Mouse (Mus musculus) gastrocnemius, adult 8-10 months (tissue): ENCODE results near the gene Ttc38. TPM values are rescaled to one million over a fixed set of nuclear protein-coding genes. Genes with fewer than 3 reads are reported as not detected.

Experiments
- DNase-seq, 2 experiments: peaks; one replicate each; pipeline ENCODE4 v3.0.0; 2022; ENCODE audit warnings: low spot score in 2 of 2
- total RNA-seq, 4 experiments: library from RNA; stranded (reverse); gene quantifications; 2 replicates each; pipeline ENCODE4 v1.2.4; 2022

Gene Ttc38
- total RNA-seq, 4 experiments from 2014 or later = 3.7 to 6.7 (median 4.4) TPM

DNA sequence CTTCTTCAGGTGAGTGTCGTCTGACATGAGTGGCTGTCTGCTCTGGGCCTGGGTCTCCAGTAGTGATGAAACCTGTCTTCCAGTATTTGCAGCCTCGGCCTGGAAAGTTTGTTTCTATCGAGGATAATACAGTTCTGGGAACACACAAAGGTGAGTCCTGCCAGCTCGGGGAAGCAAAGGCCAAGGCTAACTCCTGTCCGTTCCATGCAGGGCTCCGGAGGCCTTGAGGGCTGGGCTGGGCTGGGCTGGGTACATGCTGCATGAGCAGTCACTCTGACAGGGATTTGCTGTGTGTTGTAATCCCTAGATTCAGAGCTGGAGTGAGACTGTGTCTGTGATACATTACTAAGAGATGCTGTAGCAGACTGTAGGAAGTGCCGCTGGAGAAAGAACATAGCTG lies 61.8 kb downstream of the Ttc38 start:
- DNase-seq = no peak

DNA sequence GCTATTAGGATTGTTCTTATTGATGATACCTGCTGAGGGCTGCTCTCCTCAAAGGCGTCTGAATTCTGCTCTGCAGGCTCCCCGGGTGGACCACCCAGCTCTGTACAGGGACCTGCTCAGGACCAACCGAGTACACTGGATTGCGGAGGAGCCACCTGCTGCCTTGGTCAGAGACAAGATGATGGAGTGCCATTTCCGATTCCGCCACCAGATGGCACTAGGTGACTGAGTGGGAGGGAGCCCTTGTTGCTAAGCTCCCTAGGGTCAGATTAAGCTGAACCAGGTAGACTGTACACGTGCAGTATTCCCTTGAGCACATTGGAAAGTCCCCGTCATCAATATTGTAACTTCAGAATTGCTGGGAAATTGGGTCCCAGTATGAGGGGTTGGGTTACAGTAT lies 64.2 kb downstream of the Ttc38 start:
- peak; percentile 46 to 52 for DNase-seq

DNA sequence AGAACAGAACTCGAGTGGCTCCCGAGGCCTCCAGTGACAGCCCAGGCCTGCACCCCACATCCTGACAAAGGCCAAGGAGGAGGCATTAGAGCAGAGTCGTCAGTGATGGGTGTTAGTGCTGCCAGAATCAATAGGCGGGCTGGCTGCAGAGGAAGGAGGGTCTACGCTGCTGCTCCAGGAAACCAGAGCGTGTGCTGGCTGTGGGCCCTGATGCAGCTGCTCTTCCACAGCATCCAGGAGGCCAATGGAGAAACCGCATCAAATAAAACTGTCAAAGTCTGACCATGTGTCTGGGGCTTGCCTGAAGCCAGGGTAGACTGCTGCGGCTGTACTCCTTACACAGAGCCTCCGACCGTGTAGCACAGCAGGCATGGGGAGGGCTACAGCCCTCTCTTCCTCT lies 65.0 kb downstream of the Ttc38 start:
- DNase-seq = no peak

DNA sequence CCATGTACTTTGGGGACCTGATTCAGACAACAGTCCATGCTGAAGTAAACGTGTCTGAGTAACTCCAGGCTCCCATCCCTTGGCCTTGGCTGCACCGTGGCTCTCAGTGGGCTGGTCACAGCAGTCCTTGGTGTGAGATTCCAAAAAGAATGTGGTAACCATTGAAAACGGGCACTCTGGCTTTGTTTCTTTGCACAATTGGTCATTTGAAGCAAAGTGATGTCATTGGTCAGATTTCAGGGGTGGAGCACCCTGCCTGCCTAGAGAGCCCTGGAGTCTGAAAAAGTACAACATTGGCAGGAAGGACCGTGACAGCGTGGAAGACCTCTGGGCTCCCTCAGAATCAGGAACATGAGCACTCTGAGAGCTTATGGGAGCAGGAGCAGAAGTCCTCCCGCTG lies 67.3 kb downstream of the Ttc38 start:
- no peak for DNase-seq

DNA sequence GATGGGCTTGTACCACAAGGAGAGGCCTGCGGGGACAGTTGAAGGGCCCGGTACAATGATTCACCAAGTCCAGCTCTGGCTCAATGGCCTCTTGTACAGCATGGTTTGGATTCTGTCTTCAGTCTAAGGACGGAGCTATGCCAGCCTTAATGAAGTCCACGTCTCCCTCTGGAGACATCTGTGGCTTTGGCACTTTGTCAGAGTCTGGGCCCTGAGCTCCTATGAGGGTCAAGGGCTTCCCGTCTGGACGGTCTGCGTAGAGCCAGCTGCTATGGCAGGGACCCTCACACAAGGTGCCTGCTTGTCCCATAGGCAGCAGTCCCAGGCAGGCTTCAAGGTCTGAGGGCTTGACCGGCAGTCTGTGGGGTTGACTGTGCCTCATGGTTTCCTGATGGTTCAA lies 68.2 kb downstream of the Ttc38 start:
- no peak for DNase-seq

DNA sequence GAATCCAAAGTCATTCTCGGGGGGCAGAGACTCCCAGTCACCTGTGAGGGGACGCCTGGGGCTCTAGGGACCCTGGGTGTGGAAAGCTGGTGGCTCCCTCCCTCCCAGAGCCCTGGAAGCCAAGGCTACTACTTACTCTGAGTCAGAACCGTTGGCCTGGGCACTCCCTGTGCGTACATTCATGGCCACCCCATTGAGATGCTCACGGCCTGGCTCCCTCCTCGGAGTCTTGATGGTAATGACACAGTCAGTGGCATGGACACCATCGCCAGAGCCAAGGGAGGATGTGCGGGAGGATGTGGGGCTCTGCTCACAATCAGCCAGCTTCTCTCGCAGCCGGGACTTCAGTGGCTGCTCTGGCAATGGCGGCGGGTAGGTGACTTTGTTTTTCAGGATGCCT lies 68.7 kb downstream of the Ttc38 start:
- no peak for DNase-seq

DNA sequence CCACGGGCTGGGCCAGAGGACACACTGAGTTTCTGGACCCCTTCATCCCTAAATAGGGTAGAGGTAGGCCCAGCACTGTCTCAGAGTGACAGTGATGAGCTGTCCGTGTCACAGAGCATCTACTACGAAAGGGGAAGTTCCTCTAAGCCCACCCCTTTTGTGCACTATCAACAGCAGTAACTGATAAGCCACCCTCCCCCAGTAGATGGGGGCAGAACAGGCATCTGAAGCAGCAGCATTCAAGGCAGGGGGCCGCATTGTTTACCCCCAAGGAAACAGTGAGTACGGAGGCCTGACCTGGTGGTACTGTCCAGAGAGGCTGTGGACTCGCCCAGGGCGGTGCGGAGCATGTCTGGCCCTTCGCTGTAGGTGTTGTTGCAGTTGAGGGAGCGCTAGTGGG lies 70.4 kb downstream of the Ttc38 start:
- no peak for DNase-seq

DNA sequence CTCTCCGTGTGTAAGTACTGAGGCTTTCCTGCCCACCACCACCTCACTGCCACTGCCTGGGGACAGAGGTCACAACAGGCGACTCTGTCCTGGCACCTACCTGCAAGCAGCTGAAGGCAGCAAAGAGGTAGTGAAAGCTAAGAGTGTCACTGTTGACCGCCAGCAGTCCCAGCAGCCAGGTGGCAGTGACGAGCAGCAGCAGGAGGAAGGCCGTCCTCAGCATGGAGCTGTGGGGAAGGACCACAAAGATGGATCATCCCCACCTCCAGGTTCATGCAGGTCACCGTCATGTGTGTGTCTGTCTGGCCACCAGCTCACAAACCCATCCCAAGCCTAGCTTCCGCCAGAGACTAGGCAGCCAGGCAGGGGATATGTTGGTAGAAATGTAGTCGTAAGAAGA lies 71.7 kb downstream of the Ttc38 start:
- no peak for DNase-seq

Other genes starting within 250 kb of the Ttc38 start
- gene Wnt7b, start 249.8 kb upstream of the Ttc38 start, total RNA-seq = under 1 TPM in 1 of 4 experiments, not detected in 3; 0.19 TPM
- 10 to 100 TPM; 10.5 to 19.6 (median 14.7) TPM for gene Ppara, start 97.3 kb upstream of the Ttc38 start, total RNA-seq
- 10 to 100 TPM; 52.8 to 58.2 (median 55.1) TPM for gene Cdpf1, start 20.6 kb upstream of the Ttc38 start, total RNA-seq
- 1 to 10 TPM in 1 of 4 experiments, under 1 TPM in 3; 0.24 to 1.0 (median 0.57) TPM for gene Pkdrej, start 10.6 kb upstream of the Ttc38 start, total RNA-seq
- gene Gtse1, start 27.4 kb downstream of the Ttc38 start, total RNA-seq = under 1 TPM in 1 of 4 experiments, not detected in 3; 0.13 TPM
- 10 to 100 TPM in 2 of 4 experiments, 1 to 10 TPM in 2; 7.7 to 14.1 (median 9.8) TPM for gene Trmu, start 47.0 kb downstream of the Ttc38 start, total RNA-seq
- gene Celsr1, start 201.5 kb downstream of the Ttc38 start, total RNA-seq = under 1 TPM; 0.02 to 0.36 (median 0.10) TPM
- 1 to 10 TPM; 5.8 to 9.2 (median 8.1) TPM for gene Gramd4, start 225.4 kb downstream of the Ttc38 start, total RNA-seq